ENCODE assay signal across 9 mouse cellular contexts in the genomic region with DNA sequence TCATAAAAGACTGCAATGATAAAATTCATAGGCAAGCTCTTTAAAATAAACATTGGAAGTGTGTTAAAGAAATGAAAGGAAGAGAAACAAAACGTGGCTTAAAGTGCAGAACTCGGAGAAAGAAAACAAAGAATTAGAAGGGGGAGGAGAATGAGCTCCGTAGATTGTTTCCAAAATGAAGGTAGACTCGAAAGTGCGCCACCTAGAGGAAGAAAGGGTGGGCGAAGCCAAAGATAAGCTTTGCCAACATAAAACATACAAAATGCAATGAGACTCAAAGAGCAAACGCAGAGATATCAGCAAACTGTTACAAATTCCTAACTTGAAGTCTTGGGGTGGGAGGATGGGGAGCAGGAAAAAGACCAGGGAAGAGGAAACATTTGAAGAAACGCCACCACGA. TPM values are rescaled to one million over a fixed set of nuclear protein-coding genes. Genes with fewer than 3 reads are reported as not detected.
DNase-seq lines count a peak whose midpoint lies in the region; ATAC-seq and TF ChIP-seq lines count a peak whose summit lies in the region.
"Had no signal": no experiment of that assay in that cellular context is flagged by ENCODE, and none has a peak within 500 bp of the region (broad histone marks: within the 10 kb centered on the region; RNA-seq: fewer than 3 reads in every experiment).

No protein-coding gene starts in this region.

- no peak overlapping the region for H3K4me2 ChIP-seq in liver, embryonic 11.5 days
- H3K4me2 ChIP-seq: hindbrain, embryonic 15.5 days had no signal

- no peaks in the 10 kb centered on the region for H3K9me3 ChIP-seq in liver, embryonic 11.5 days (ENCODE audit: control insufficient read depth, low read length)
- H3K9me3 ChIP-seq: hindbrain, embryonic 15.5 days had no signal

- 40% methylated on average over 9 of the region's 9 CpGs for WGBS in liver, adult 2 months
- WGBS in liver, embryonic 11.5 days, result 25% methylated on average over 9 of the region's 9 CpGs

- no peak overlapping the region for H3K27ac ChIP-seq in liver, adult 2 months (replicated peaks; ENCODE audit: insufficient read depth, low read depth, low read length)
- H3K27ac ChIP-seq in liver, embryonic 11.5 days (ENCODE audit: low read depth, low read length), result no peak overlapping the region
- H3K27ac ChIP-seq: hindbrain, embryonic 15.5 days had no signal

- H3K27me3 ChIP-seq in liver, adult 2 months (ENCODE audit: control insufficient read depth, insufficient read depth, low read length), result no peaks in the 10 kb centered on the region
- H3K27me3 ChIP-seq in liver, embryonic 11.5 days (replicated peaks; ENCODE audit: control insufficient read depth, insufficient read depth, low read length), result no peaks in the 10 kb centered on the region
- H3K27me3 ChIP-seq: hindbrain, embryonic 15.5 days had no signal

- no peaks in the 10 kb centered on the region for H3K36me3 ChIP-seq in liver, adult 2 months (ENCODE audit: control insufficient read depth, insufficient read depth, low read length)
- no peaks in the 10 kb centered on the region for H3K36me3 ChIP-seq in liver, embryonic 11.5 days (ENCODE audit: control insufficient read depth, insufficient read depth, low read length)
- H3K36me3 ChIP-seq: hindbrain, embryonic 15.5 days had no signal

- no peak for ATAC-seq in liver, embryonic 11.5 days (replicated peaks; ENCODE audit: low FRiP score)

- TF ChIP-seq POLR2A in liver, adult 2 months (IDR thresholded peaks at IDR 0.05; ENCODE audit: extremely low read depth, insufficient read depth, low read length), result no peak

- H3K79me2 ChIP-seq in liver, adult 2 months (ENCODE audit: control insufficient read depth, insufficient read depth, low read length), result no peaks in the 10 kb centered on the region

- H3K9ac ChIP-seq in liver, adult 2 months (ENCODE audit: low read depth, low read length), result no peak overlapping the region
- H3K9ac ChIP-seq in liver, embryonic 11.5 days (ENCODE audit: low read depth, low read length), result no peak overlapping the region
- H3K9ac ChIP-seq: hindbrain, embryonic 15.5 days had no signal

- H3K4me1 ChIP-seq in liver, adult 2 months (ENCODE audit: control insufficient read depth, insufficient read depth, low read length), result peaks cover 5% of the 10 kb centered on the region
- peaks cover 1% of the 10 kb centered on the region; the same call in 1 of the 2 replicates for H3K4me1 ChIP-seq in liver, embryonic 11.5 days (replicated peaks; ENCODE audit: control insufficient read depth, insufficient read depth, low read length)
- H3K4me1 ChIP-seq: hindbrain, embryonic 15.5 days had no signal

- peak; percentile 10 for DNase-seq in gastrocnemius, adult 18-20 months (ENCODE audit: low spot score)
- DNase-seq in gastrocnemius, postnatal 4 days (ENCODE audit: low spot score in 2 of 2), result no peak
- peak; percentile 16 for DNase-seq in liver, adult 2 months (ENCODE audit: extremely low read depth, low read depth, low spot score)
- no peak for DNase-seq in liver, embryonic 11.5 days (ENCODE audit: low spot score)
- peak; percentile 62 for DNase-seq in ZHBTc4 (ENCODE audit: low read depth, low spot score)
- peak; percentile 22 for DNase-seq in induced T-regulatory cell, adult 2 months (ENCODE audit: low read depth)
- peak; percentile 51 for DNase-seq in thymus, postnatal 4 days
- DNase-seq in layer of hippocampus, postnatal 14 days (ENCODE audit: low spot score in 2 of 2), result no peak

- TF ChIP-seq CTCF in liver, adult 2 months (IDR thresholded peaks at IDR 0.05; ENCODE audit: low read depth, low read length), result no peak

- H3K4me3 ChIP-seq in liver, adult 2 months (ENCODE audit: insufficient read depth, low read depth, low read length), result no peak overlapping the region
- H3K4me3 ChIP-seq in liver, embryonic 11.5 days (ENCODE audit: low read depth, low read length), result no peak overlapping the region
- H3K4me3 ChIP-seq: hindbrain, embryonic 15.5 days had no signal

RNA-seq across cellular contexts. Expression of gene Far2, which starts 57.2 kb away (rescaled TPM):
- not detected for total RNA-seq in gastrocnemius, adult 18-20 months (2021)
- under 1 TPM; 0.25 to 0.44 TPM for total RNA-seq in gastrocnemius, postnatal 4 days (2021)
- total RNA-seq in liver, adult 2 months (2014; rRNA removed), result not detected in 2 replicates
- polyA plus RNA-seq in liver, adult 2 months (2012; rRNA removed), result 0.02 TPM in 2 replicates
- polyA plus RNA-seq in liver, embryonic 11.5 days (2014; fragmentation: Nextera tagmentation; extraction: Ambion mirVana), result 1.9 and 2.3 TPM in 2 replicates
- total RNA-seq in layer of hippocampus, postnatal 14 days (2021), result 10 to 100 TPM; 19.5 to 21.7 TPM

Comparison
In these comparisons a context has a peak if more than half of its experiments do, and no peak if none do; other contexts are left out.
1. DNase-seq: peak in gastrocnemius, adult 18-20 months (single experiment), liver, adult 2 months (single experiment), ZHBTc4 (single experiment), induced T-regulatory cell, adult 2 months (single experiment) and thymus, postnatal 4 days (single experiment); none in gastrocnemius, postnatal 4 days (0 of 2), liver, embryonic 11.5 days (single experiment) and layer of hippocampus, postnatal 14 days (0 of 2).
2. RNA of gene Far2, which starts 57.2 kb away (total RNA-seq): 19.5 to 21.7 TPM in layer of hippocampus, postnatal 14 days; 0.25 to 0.44 TPM in gastrocnemius, postnatal 4 days, not detected in gastrocnemius, adult 18-20 months and not detected in liver, adult 2 months; every median in the first group is over 10 times any median in the second.